ENCODE assay signal across 13 mouse cellular contexts in genomic region chr15:4747656-4748055, GRCm38 (mm10). TPM values are rescaled to one million over a fixed set of nuclear protein-coding genes. Genes with fewer than 3 reads are reported as not detected.
"Had no signal": no experiment of that assay in that cellular context is flagged by ENCODE, and none has a peak within 500 bp of the region (broad histone marks: within the 10 kb centered on the region; RNA-seq: fewer than 3 reads in every experiment).

No protein-coding gene starts in this region.

- DNase-seq: liver, postnatal 0 days; lung, adult 2 months; lung, postnatal 14 days; lung, postnatal 36 days; right cerebral cortex, postnatal 14 days; spleen, adult 18-20 months; thymus, adult 18-20 months; thymus, postnatal 14 days; thymus, postnatal 36 days had no signal

RNA-seq across cellular contexts. Expression of gene C6, which starts 20.7 kb away (rescaled TPM):
- total RNA-seq: megakaryocyte progenitor cell, adult 5-6 weeks; midbrain, postnatal 0 days; monocyte, adult 5-6 weeks; neutrophil, adult 5-6 weeks had no signal
